Mouse (Mus musculus) hindbrain, postnatal 0 days (tissue): Measurements from ENCODE around the gene Ift81. TPM values are rescaled to one million over a fixed set of nuclear protein-coding genes. Genes with fewer than 3 reads are reported as not detected.

Experiments
- ATAC-seq: fragments of 200-750 bp; cut with Nextera tagmentation; 2 replicates; pipeline ENCODE4 v1.8.0; 2017; ENCODE audit warnings: mild to moderate bottlenecking, moderate TSS enrichment, moderate library complexity
- DNase-seq: peaks from one replicate; pipeline ENCODE4 v3.0.0-alpha.2; 2015; ENCODE audit warnings: low spot score
- H3K27ac ChIP-seq: fragments of 300-500 bp; sonication (generic); 2 replicates; pipeline ENCODE4 v1.5.1; 2014; ENCODE audit warnings: mild to moderate bottlenecking
- H3K27me3 ChIP-seq: fragments of 300-500 bp; sonication (generic); 2 replicates; pipeline ENCODE4 v1.6.1; 2014; ENCODE audit warnings: low read length, mixed read lengths; ENCODE audit not compliant: insufficient read depth
- H3K36me3 ChIP-seq: fragments of 300-500 bp; sonication (generic); 2 replicates; pipeline ENCODE4 v1.6.1; 2014; ENCODE audit warnings: low read length, mixed read lengths; ENCODE audit not compliant: insufficient read depth
- H3K4me1 ChIP-seq: fragments of 300-500 bp; sonication (generic); 2 replicates; pipeline ENCODE4 v1.6.1; 2014; ENCODE audit warnings: antibody characterized with exemption, low read length, mixed read lengths; ENCODE audit not compliant: insufficient read depth
- H3K4me2 ChIP-seq: fragments of 300-500 bp; sonication (generic); 2 replicates; pipeline ENCODE4 v1.6.1; 2014; ENCODE audit warnings: low read depth, mild to moderate bottlenecking, low read length, moderate library complexity, mixed read lengths
- H3K4me3 ChIP-seq: fragments of 300-500 bp; sonication (generic); 2 replicates; pipeline ENCODE4 v1.5.1; 2014; ENCODE audit warnings: low read length
- H3K9ac ChIP-seq: fragments of 300-500 bp; sonication (generic); replicated peaks from 2 replicates; pipeline ENCODE4 v1.6.1; 2014; ENCODE audit warnings: mild to moderate bottlenecking, low read length, moderate library complexity, mixed read lengths
- H3K9me3 ChIP-seq: fragments of 300-500 bp; sonication (generic); 2 replicates; pipeline ENCODE4 v1.6.1; 2016; ENCODE audit warnings: low read length, mixed read lengths
- CTCF ChIP-seq: IDR thresholded peaks from 2 replicates; pipeline ENCODE4 v1.5.1; 2016; ENCODE audit warnings: antibody characterized with exemption, control low read depth, low read depth
- WGBS: fragments of 180-500 bp; shearing (Covaris S2); extraction: QIAGEN DNeasy Blood & Tissue Kit; methylation state at CpG from one replicate; pipeline ENCODE4 v1.1.7; 2014; 5-methylcytosine and 5-hydroxymethylcytosine counted together
- polyA plus RNA-seq: library from polyadenylated mRNA; unstranded; fragments of >200 nt; fragmentation: Nextera tagmentation; extraction: Ambion mirVana; gene quantifications from 2 replicates; pipeline ENCODE4 v1.2.1, GENCODE M21; 2015
- total RNA-seq: library from RNA; depleted of rRNA; stranded (reverse); fragments of >200 nt; gene quantifications from 2 replicates; pipeline ENCODE4 v1.2.3, GENCODE M21; 2014

The Ift81 gene
- total and polyA plus RNA-seq, 2 experiments from 2014 or later, result 21.3 to 66.5 TPM

DNA sequence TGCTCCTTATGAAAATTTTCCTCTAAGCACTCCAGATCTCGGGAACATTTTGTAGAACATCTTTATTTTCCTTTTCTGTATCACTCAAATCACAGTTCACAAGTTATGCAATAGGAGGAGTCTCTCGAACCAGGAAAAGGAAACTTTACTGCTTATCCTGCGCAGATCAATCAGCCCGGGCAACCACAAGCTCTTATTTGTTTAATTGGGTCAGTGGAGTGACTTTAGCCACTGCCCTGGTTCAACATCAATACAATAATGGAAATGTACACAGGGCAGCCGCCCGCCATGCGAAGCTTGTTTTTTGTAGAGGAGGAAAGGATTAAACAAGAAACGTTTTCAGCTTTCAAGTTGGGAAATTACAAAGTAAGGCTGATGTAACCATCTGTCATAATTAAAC lies 72.4 kb downstream of the Ift81 start:
- no peak for ATAC-seq
- Histone ChIP-seq H3K4me2 (no peak overlapping the region), H3K4me3 (no peak overlapping the region), H3K27ac (no peak overlapping the region), H3K36me3 (no peaks in the 10 kb centered on the region), H3K4me1 (no peaks in the 10 kb centered on the region), H3K27me3 (no peaks in the 10 kb centered on the region), H3K9me3 (no peaks in the 10 kb centered on the region), H3K9ac (no peak overlapping the region)
- 88% methylated on average over 8 of the region's 8 CpGs for WGBS
- TF ChIP-seq CTCF, result no peak
- DNase-seq, result no peak

DNA sequence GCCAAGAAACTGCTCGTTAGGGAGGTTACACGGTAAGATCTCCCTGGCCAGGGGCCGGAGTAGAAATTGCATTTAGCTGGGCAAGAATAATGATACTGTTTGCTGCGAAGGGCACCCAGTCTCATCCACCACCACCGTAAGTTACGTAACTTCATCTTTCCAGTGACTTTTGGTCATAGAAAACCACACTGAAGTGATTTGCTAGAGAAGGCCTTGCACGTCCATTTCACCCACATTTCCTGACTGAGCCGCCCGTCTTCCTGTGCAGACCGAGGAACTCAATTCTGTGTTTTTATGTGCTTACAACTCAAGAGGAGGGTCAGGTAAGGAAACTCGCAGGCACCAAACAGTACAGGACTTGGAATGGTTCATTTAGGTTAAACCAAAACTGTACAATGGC lies 76.2 kb downstream of the Ift81 start:
- ATAC-seq (no peak), DNase-seq (no peak)
- Histone ChIP-seq H3K9me3 (no peaks in the 10 kb centered on the region), H3K27ac (no peak overlapping the region), H3K9ac (no peak overlapping the region), H3K4me3 (no peak overlapping the region), H3K36me3 (no peaks in the 10 kb centered on the region), H3K27me3 (no peaks in the 10 kb centered on the region), H3K4me2 (no peak overlapping the region), H3K4me1 (no peaks in the 10 kb centered on the region)
- TF ChIP-seq CTCF, result no peak
- WGBS, result 94% methylated on average over 11 of the region's 11 CpGs

DNA sequence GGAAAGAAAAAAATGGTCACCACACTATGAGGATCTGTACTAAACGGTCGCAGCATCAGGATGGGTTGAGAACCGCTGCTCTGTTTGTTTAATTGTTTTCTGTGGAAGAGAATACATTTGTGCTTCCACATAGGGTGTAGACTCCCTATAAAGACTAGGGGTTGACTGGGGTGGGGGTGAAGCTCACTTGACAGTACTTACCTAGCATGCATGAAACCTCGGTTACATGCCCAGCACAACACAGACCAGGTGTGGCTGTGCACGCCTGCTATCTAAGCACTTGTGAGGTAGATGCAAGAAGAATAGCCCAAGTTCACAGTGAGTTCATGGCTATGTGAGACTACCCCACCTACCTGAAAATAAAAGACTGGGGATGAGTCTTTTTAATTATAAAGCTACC lies 76.7 kb downstream of the Ift81 start:
- no peak overlapping the region for H3K4me2 ChIP-seq
- no peak overlapping the region for H3K4me3 ChIP-seq
- no peak for DNase-seq
- no peaks in the 10 kb centered on the region for H3K9me3 ChIP-seq
- H3K36me3 ChIP-seq, result no peaks in the 10 kb centered on the region
- ATAC-seq, result no peak
- WGBS, result 98% methylated on average over 5 of the region's 5 CpGs
- no peaks in the 10 kb centered on the region for H3K27me3 ChIP-seq
- no peaks in the 10 kb centered on the region for H3K4me1 ChIP-seq
- no peak for TF ChIP-seq CTCF
- H3K27ac ChIP-seq, result no peak overlapping the region
- H3K9ac ChIP-seq, result no peak overlapping the region

DNA sequence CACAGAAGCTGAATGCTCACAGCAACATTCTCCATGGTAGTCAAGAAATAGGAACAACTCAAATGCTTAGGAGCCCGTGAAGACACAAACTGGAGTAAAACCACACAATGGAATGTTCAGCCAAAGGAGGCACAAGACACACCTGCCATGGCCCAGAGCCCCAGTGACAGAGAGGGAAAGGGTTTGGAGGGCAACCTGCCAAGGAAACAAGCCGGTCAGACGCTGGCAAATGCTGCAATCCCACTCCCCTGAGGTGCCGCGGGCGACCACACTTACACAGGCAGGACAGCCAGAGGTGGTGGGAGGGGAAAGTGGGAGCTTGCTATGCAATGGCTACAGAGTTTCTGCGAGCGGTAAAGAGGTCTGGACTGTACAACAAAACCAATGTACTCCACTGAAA lies 80.4 kb downstream of the Ift81 start:
- no peaks in the 10 kb centered on the region for H3K36me3 ChIP-seq

DNA sequence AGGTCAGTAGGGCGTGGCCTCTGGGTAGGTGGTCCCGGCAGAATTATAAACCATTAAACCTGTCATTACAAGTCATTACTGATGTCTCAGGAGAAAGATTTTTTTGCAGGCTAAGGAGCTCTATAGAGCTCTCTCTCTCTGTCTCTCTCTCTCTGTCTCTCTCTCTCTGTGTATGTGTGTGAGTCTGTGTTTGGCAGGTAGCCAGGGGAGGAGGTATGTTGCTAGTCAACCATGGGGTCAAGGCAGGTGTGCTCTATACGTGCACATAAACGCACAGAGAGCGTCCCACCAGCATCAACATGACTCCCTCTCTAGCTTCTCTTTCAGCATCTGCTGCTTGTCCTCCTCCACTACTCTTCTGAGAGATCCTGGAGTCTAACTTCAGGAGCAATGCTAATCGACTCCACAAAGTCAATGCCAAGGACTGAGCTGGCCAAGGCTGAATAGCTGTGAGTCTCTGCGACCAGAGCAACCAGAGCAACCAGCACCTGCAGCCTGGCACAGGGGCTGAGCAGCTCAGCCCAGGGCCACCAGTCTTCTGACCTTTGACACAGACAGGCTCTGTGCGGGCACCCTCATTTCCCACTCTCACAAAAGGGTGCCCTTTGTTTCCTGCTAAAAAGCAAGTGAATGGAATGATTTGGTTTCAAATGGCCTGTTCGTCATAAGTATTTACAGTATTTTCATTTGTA lies 84.3 kb downstream of the Ift81 start:
- no peak overlapping the region for H3K4me3 ChIP-seq
- ATAC-seq (no peak), DNase-seq (no peak)
- H3K9ac ChIP-seq, result no peak overlapping the region
- no peaks in the 10 kb centered on the region for H3K9me3 ChIP-seq
- peak overlapping the region; percentile 43; the same call in 1 of the 2 replicates for H3K27ac ChIP-seq
- peaks cover 17% of the 10 kb centered on the region for H3K4me1 ChIP-seq
- TF ChIP-seq CTCF, result no peak
- no peaks in the 10 kb centered on the region for H3K27me3 ChIP-seq
- H3K36me3 ChIP-seq, result no peaks in the 10 kb centered on the region
- no peak overlapping the region for H3K4me2 ChIP-seq
- WGBS, result 69% methylated on average over 9 of the region's 9 CpGs

More for the DNA sequence above, 80.4 kb downstream of the Ift81 start:
- H3K9me3 ChIP-seq, result no peaks in the 10 kb centered on the region
- ATAC-seq (no peak), DNase-seq (no peak)
- no peak overlapping the region for H3K9ac ChIP-seq
- H3K27ac ChIP-seq, result no peak overlapping the region
- no peaks in the 10 kb centered on the region for H3K27me3 ChIP-seq
- peaks cover 4% of the 10 kb centered on the region for H3K4me1 ChIP-seq
- H3K4me3 ChIP-seq, result no peak overlapping the region
- H3K4me2 ChIP-seq, result no peak overlapping the region
- TF ChIP-seq CTCF, result no peak
- 57% methylated on average over 8 of the region's 8 CpGs for WGBS

- no peak for TF ChIP-seq CTCF
- Histone ChIP-seq H3K36me3 (no peaks in the 10 kb centered on the region), H3K4me3 (no peak overlapping the region), H3K4me2 (no peak overlapping the region), H3K9me3 (no peaks in the 10 kb centered on the region), H3K9ac (no peak overlapping the region), H3K27me3 (no peaks in the 10 kb centered on the region), H3K4me1 (peaks cover 17% of the 10 kb centered on the region), H3K27ac (peak overlapping the region; percentile 43)
- WGBS, result 46% methylated on average over 3 of the region's 3 CpGs
- ATAC-seq (no peak), DNase-seq (no peak)
Observed at GRCm38 (mm10) chr5:122529316-122529715, 85.0 kb downstream of the Ift81 start.

GRCm38 (mm10) chr5:122528591-122528990 lies 85.7 kb downstream of the Ift81 start:
- Histone ChIP-seq H3K27ac (peak overlapping the region; percentile 43; the same call in 1 of the 2 replicates), H3K27me3 (no peaks in the 10 kb centered on the region), H3K36me3 (no peaks in the 10 kb centered on the region), H3K4me1 (peaks cover 17% of the 10 kb centered on the region), H3K4me3 (no peak overlapping the region), H3K9me3 (no peaks in the 10 kb centered on the region), H3K4me2 (no peak overlapping the region), H3K9ac (no peak overlapping the region)
- ATAC-seq (no peak), DNase-seq (no peak)
- 77% methylated on average over 3 of the region's 3 CpGs for WGBS
- no peak for TF ChIP-seq CTCF
